Mouse (Mus musculus) embryonic fibroblast, embryonic 13.5 days (primary cell): ENCODE results near the gene Pink1. TPM values are rescaled to one million over a fixed set of nuclear protein-coding genes. Genes with fewer than 3 reads are reported as not detected.

ENCODE experiments used
- H3K27ac ChIP-seq: 2 replicates; pipeline ENCODE4 v1.5.1; 2012; ENCODE audit warnings: low read length, control low read depth, inconsistent platforms; ENCODE audit not compliant: insufficient read depth
- H3K4me1 ChIP-seq: 2 replicates; pipeline ENCODE4 v1.6.1; 2011; ENCODE audit warnings: low read length; ENCODE audit not compliant: control insufficient read depth, insufficient read depth
- H3K4me3 ChIP-seq: 2 replicates; pipeline ENCODE4 v1.5.1; 2011; ENCODE audit warnings: mild to moderate bottlenecking, control low read depth, low read length; ENCODE audit not compliant: insufficient read depth
- CTCF ChIP-seq: IDR thresholded peaks from 2 replicates; pipeline ENCODE4 v1.5.1; 2011; ENCODE audit warnings: mild to moderate bottlenecking, control low read depth, low read length, moderate library complexity, borderline replicate concordance; ENCODE audit not compliant: insufficient read depth
- POLR2A ChIP-seq: IDR thresholded peaks from 2 replicates; pipeline ENCODE4 v1.6.1; 2011; ENCODE audit warnings: low read depth, mild to moderate bottlenecking, control low read depth, low read length, moderate library complexity
- polyA plus RNA-seq: library from polyadenylated mRNA; stranded (reverse); fragments of >200 nt; gene quantifications from 2 replicates; pipeline ENCODE4 v1.2.4, GENCODE M21; 2011; ENCODE audit warnings: low read depth; ENCODE audit not compliant: missing spikeins, insufficient read length

Gene Pink1
- polyA plus RNA-seq, 1 experiment = 19.1 TPM

- Histone ChIP-seq H3K4me1 (no peaks in the 10 kb centered on the region), H3K27ac (no peak overlapping the region), H3K4me3 (no peak overlapping the region)
- TF ChIP-seq POLR2A = no peak
- TF ChIP-seq CTCF = no peak
Measured at GRCm38 (mm10) chr4:138358176-138358575, 32.1 kb upstream of the Pink1 start.

DNA sequence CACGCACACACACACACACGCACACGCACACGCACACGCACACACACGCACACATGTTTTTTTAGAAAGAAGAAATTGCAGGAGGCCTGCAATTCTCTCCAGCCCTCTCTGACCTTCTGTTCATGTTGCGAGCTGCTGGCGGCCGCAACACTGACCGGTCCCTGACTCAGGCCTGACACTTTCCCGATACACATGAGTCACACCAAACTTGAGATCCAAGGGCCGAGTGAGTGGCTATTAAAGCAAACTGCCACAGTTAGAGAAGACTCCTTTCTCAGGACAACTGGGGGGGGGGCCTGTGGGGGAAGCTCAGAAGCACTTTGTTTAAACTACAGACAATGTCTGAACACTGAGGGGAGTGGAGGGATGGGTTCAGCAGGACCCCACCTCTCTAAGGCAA is 30.4 kb upstream of the Pink1 start:
- TF ChIP-seq CTCF (no peak), POLR2A (no peak)
- Histone ChIP-seq H3K4me3 (no peak overlapping the region), H3K4me1 (no peaks in the 10 kb centered on the region), H3K27ac (peak overlapping the region; percentile 81; the same call in 1 of the 2 replicates)

- TF ChIP-seq POLR2A (no peak), CTCF (no peak)
- no peak overlapping the region for H3K4me3 ChIP-seq
- H3K27ac ChIP-seq = peak overlapping the region; percentile 45
- no peaks in the 10 kb centered on the region for H3K4me1 ChIP-seq
Measured at GRCm38 (mm10) chr4:138356141-138356540, 30.0 kb upstream of the Pink1 start.

- Histone ChIP-seq H3K27ac (no peak overlapping the region), H3K4me1 (no peaks in the 10 kb centered on the region), H3K4me3 (no peak overlapping the region)
- no peak for TF ChIP-seq POLR2A
Measured at GRCm38 (mm10) chr4:138355496-138355895, 29.4 kb upstream of the Pink1 start.

GRCm38 (mm10) chr4:138353438-138354171 is 27.5 kb upstream of the Pink1 start:
- no peak overlapping the region for H3K4me3 ChIP-seq
- H3K27ac ChIP-seq = no peak overlapping the region
- no peaks in the 10 kb centered on the region for H3K4me1 ChIP-seq
- TF ChIP-seq CTCF = no peak
- TF ChIP-seq POLR2A = no peak

- H3K4me3 ChIP-seq = no peak overlapping the region
- no peaks in the 10 kb centered on the region for H3K4me1 ChIP-seq
- no peak overlapping the region for H3K27ac ChIP-seq
- TF ChIP-seq CTCF (no peak), POLR2A (no peak)
Measured at GRCm38 (mm10) chr4:138352692-138353091, 26.6 kb upstream of the Pink1 start.

DNA sequence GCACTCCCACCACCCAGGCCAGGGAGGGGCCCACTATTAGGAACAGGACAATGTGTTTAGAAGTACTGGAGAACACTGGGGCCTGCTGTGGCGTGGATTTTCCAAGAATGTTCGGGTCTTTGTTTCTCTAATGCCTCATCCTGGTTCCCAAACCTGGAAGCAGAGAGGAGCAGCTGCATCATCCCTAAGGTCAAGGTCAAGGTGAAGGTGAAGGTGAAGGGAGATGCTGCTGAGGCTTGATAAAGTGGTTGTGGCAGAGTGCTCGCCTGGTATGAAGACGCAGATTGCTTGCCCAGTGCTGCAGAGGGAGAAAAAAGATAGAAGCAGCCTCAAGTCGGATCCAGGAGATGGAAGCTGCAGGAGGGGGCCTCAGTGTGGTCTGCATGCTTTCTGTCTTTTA is 25.7 kb upstream of the Pink1 start:
- H3K4me3 ChIP-seq = no peak overlapping the region
- no peak for TF ChIP-seq POLR2A
- no peak for TF ChIP-seq CTCF
- H3K4me1 ChIP-seq = no peaks in the 10 kb centered on the region
- no peak overlapping the region for H3K27ac ChIP-seq

DNA sequence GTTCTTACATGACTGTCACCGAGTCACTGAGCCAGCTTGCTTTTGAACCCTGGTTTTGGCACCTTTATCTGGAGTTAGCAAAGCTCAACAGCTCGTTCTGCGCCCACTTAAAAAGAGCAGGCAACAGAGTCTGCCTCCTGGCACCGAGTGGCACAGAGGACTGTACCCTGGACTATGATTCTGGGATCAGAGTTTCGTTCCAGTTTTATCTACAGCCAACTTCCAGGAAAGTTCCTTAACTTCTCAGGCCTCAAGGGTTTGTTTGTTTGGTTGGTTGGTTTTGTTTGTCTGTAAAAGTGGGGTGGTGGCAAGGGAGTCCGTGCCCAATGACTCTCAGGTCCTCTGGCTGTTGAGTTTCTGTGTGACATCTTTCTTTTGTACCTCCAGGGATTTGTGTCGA is 22.6 kb upstream of the Pink1 start:
- no peak overlapping the region for H3K27ac ChIP-seq
- no peaks in the 10 kb centered on the region for H3K4me1 ChIP-seq
- no peak overlapping the region for H3K4me3 ChIP-seq
- TF ChIP-seq CTCF (no peak), POLR2A (no peak)

DNA sequence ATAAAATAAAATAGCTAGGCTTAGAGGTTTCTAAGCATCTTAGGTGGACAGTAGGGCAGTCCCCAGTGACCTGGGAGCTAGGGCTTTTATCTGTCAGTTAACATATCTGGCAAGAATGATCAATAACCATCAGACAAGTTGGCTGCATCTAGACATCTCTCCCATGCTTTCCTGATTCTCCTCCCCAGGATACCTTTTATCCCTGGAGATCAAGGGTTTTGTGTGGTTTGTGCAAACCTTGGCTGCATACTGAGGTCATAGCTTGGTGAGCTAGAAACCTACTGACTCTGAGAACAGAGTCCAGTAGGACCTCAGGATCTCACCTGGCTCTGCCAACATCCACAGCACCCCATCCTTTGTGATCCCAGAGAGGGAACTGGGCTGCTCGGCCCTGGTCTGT is 21.2 kb upstream of the Pink1 start:
- no peak for TF ChIP-seq CTCF
- TF ChIP-seq POLR2A = no peak
- Histone ChIP-seq H3K4me1 (peaks cover 6% of the 10 kb centered on the region; the same call in 1 of the 2 replicates), H3K27ac (no peak overlapping the region), H3K4me3 (no peak overlapping the region)

DNA sequence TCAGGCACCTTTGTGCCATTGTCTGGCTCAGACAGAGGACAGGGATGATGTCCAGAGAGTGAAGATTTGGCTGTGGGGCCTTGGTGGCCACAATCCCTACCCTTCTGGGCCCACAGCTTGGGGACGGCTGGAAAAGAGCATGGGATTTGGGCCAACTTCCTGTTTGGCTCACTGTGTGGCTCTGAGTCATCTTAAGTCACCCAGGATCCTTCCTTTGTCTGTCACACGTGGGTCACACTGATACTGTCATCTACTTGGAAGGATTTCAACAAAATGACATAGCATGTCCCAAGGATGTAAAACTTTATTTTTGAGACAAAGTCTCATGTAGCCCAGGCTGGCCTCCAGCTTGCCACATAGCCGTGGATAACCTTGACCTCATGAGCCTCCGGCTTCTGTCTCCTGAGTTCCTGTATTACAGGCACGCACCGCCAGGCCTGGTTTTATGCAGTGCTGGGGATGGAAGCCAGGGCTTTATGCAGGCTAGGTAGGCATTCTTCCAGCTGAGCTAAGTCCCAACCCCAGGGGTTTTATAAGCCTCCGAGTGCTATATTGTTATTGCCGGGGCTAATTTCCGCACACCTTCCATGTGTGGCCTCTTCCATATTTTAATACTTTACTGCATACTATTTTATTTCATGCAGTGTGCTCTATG is 18.9 kb upstream of the Pink1 start:
- Histone ChIP-seq H3K4me1 (peaks cover 6% of the 10 kb centered on the region; the same call in 1 of the 2 replicates), H3K4me3 (no peak overlapping the region), H3K27ac (no peak overlapping the region)
- TF ChIP-seq POLR2A (no peak), CTCF (no peak)
